Mouse (Mus musculus): Measurements from ENCODE around the gene Olfr855. TPM values are rescaled to one million over a fixed set of nuclear protein-coding genes. Genes with fewer than 3 reads are reported as not detected.
A peak's percentile ranks its signal among the peaks of the same experiment; 100 is the strongest.

The Olfr855 gene
- polyA plus RNA-seq (2015; fragmentation: Nextera tagmentation; extraction: Ambion mirVana): not detected in 2 replicates

DNA sequence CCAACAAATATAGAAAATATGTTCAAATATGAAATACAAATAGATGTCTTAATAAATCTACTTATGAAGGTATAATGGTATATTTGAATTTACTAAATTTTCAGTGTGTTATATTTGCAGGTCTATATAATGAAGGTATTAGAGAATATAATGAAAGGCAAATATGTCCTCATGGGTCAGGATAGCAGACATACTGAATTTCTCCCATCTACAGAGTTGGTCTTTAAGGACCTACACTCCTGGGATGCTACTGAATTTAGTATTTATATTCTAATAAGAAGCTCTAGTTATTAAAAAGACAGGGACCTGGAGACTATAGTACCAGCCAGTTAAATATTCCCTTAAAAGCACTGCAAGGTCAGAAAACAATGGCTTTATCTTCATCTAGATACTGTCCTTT lies at the start of gene Olfr855:
Gene Olfr855 (plus strand): TSS at position 301 of the 400 bp plus-strand sequence.
- Histone ChIP-seq H3K4me2 (no peak within 1 kb of the TSS), H3K4me3 (no peak within 1 kb of the TSS), H3K9ac (no peak within 1 kb of the TSS), H3K36me3 (no peaks in the 10 kb centered on the region), H3K9me3 (peaks cover 7% of the 10 kb centered on the region; the same call in 1 of the 2 replicates), H3K27ac (replicated peaks) (no peak within 1 kb of the TSS), H3K4me1 (no peaks in the 10 kb centered on the region), H3K27me3 (replicated peaks) (no peaks in the 10 kb centered on the region)
- no peak for ATAC-seq (ENCODE audit: extremely low read depth, insufficient number of reproducible peaks, low FRiP score, low TSS enrichment)

DNA sequence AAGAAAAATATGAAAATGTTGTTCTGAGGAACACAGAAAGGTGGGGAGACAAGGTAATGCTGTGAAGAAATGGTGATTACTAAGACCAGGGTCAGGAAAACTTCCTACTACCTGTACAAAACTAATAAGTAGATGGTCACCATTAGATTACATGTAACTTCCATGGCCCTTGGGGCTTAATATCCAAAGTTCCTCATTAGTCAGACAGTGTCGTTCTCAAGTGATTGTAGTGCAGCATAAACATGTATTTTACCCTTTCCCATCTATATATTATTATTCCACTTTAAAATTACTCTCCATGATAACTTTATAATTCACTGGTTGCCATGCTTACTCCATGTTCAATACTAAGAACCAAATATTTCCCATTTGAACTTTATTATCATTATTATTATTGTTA lies 41.4 kb upstream of the Olfr855 start, which contains the start of gene Olfr853:
Gene Olfr853 (minus strand): TSS at position 101 of the 400 bp plus-strand sequence.
- Histone ChIP-seq H3K9me3 (peaks cover 6% of the 10 kb centered on the region), H3K36me3 (no peaks in the 10 kb centered on the region), H3K27ac (replicated peaks) (no peak within 1 kb of the TSS), H3K4me2 (no peak within 1 kb of the TSS), H3K9ac (no peak within 1 kb of the TSS), H3K27me3 (replicated peaks) (no peaks in the 10 kb centered on the region), H3K4me3 (no peak within 1 kb of the TSS), H3K4me1 (no peaks in the 10 kb centered on the region)
- WGBS: 70% methylated on average over 1 of the region's 1 CpGs
- no peak for ATAC-seq (ENCODE audit: extremely low read depth, insufficient number of reproducible peaks, low FRiP score, low TSS enrichment)

GRCm38 (mm10) chr9:19567282-19567681 lies 15.1 kb upstream of the Olfr855 start, which contains the start of gene Olfr854:
Gene Olfr854, minus strand, starts transcription at chr9:19567382.
- no peak for ATAC-seq (ENCODE audit: extremely low read depth, insufficient number of reproducible peaks, low FRiP score, low TSS enrichment)
- Histone ChIP-seq H3K4me3 (no peak within 1 kb of the TSS), H3K9ac (no peak within 1 kb of the TSS), H3K27ac (replicated peaks) (no peak within 1 kb of the TSS), H3K36me3 (no peaks in the 10 kb centered on the region), H3K4me2 (no peak within 1 kb of the TSS), H3K27me3 (replicated peaks) (no peaks in the 10 kb centered on the region), H3K9me3 (0 out of 2 replicates have a peak, but pooled peaks cover 6% of the 10 kb centered on the region), H3K4me1 (no peaks in the 10 kb centered on the region)
- WGBS: 46% methylated on average over 1 of the region's 1 CpGs

DNA sequence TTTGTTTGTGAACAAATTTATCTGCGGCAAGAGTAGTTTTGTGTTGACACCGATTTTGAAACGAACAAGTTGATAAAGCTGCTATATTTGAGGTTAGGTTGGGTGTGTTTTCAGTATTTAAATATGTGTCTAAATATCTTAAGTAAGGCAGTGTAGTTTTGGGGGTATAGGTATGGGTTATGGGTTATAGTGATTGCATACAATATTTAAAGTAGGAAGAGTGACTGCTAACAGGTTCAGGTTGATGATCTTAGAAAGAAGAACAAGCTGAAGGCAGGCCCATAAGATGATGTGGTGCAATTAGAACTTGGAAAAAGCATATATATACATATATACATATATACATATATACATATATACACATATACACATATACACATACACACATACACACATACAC lies 38.9 kb downstream of the Olfr855 start:
- Histone ChIP-seq H3K9me3 (no peaks in the 10 kb centered on the region), H3K4me2 (no peak overlapping the region), H3K4me1 (no peaks in the 10 kb centered on the region), H3K27me3 (replicated peaks) (no peaks in the 10 kb centered on the region), H3K27ac (replicated peaks) (no peak overlapping the region), H3K4me3 (no peak overlapping the region), H3K9ac (no peak overlapping the region), H3K36me3 (peaks cover 18% of the 10 kb centered on the region)
- no peak for ATAC-seq (ENCODE audit: extremely low read depth, insufficient number of reproducible peaks, low FRiP score, low TSS enrichment)
- WGBS: 95% methylated on average over 3 of the region's 3 CpGs

DNA sequence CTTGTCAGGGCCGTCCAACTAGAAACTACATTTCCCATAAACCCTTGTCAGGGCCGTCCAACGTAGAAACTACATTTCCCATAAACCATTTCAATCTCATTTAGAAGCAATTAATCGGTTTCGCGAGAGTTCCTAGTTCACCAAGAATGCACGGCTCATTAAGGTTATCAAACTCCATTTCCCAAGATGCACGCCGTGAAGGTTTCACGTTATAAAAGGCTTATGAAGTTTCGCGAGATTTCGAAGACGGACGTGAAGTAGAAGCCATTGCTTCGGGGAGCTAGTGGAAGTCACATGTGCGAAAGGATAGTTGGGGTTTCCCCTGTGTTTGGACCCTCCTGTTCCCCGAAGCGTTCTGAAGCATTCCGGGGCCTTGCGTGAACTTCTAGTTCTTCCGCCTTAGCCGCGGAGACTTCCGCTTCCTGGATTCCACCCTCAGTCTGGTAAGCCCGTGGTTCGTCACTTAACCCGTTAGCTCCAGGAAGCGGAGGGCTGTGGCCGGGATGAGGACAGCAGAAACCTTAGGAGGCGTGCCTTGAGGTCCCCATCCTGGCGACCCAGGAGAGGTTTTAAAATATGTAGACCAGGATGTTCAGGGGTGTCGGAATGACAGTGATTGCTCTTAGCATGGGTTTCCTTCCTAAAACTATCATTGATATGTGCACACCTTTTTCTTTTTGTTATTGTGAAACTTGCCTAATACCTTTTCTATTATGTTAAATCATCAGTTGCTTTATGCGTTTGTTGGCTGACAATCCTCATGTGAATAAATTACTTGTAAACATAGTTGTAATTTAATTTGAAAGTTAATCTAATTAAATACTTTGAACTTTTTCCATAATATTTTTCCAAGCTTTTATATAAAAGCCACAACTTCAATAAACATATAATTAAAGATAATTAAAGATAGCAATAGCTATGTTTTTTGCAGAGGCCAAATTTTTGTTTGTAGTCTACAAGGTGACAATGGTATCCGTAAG lies 39.7 kb downstream of the Olfr855 start, which contains the start of gene Zfp317:
Gene Zfp317 (plus strand): TSS at position 260 of the 980 bp plus-strand sequence.
- ATAC-seq (ENCODE audit: extremely low read depth, insufficient number of reproducible peaks, low FRiP score, low TSS enrichment): peak; percentile 87
- 2% methylated on average over 35 of the region's 35 CpGs for WGBS
- no peaks in the 10 kb centered on the region for H3K9me3 ChIP-seq
- H3K36me3 ChIP-seq: peaks cover 20% of the 10 kb centered on the region
- H3K4me2 ChIP-seq: peak within 1 kb of the TSS; percentile 68
- H3K4me1 ChIP-seq: no peaks in the 10 kb centered on the region
- peak within 1 kb of the TSS; percentile 73 for H3K4me3 ChIP-seq
- peak within 1 kb of the TSS; percentile 89 for H3K27ac ChIP-seq (replicated peaks)
- H3K9ac ChIP-seq: peak within 1 kb of the TSS; percentile 85
- no peaks in the 10 kb centered on the region for H3K27me3 ChIP-seq (replicated peaks)

GRCm38 (mm10) chr9:19629574-19629973 lies 47.2 kb downstream of the Olfr855 start:
- Histone ChIP-seq H3K27ac (replicated peaks) (no peak overlapping the region), H3K36me3 (peaks cover 36% of the 10 kb centered on the region), H3K9me3 (no peaks in the 10 kb centered on the region), H3K27me3 (replicated peaks) (no peaks in the 10 kb centered on the region), H3K4me3 (no peak overlapping the region), H3K9ac (no peak overlapping the region), H3K4me2 (no peak overlapping the region), H3K4me1 (no peaks in the 10 kb centered on the region)
- ATAC-seq (ENCODE audit: extremely low read depth, insufficient number of reproducible peaks, low FRiP score, low TSS enrichment): no peak

Other genes starting within 250 kb of the Olfr855 start
- not detected in 2 replicates for gene Olfr845, start 246.2 kb upstream of the Olfr855 start, polyA plus RNA-seq (2015; fragmentation: Nextera tagmentation; extraction: Ambion mirVana)
- gene Olfr846, start 218.6 kb upstream of the Olfr855 start, polyA plus RNA-seq (2015; fragmentation: Nextera tagmentation; extraction: Ambion mirVana): not detected in 2 replicates
- gene Olfr847, start 203.9 kb upstream of the Olfr855 start, polyA plus RNA-seq (2015; fragmentation: Nextera tagmentation; extraction: Ambion mirVana): not detected in 2 replicates
- not detected in 2 replicates for gene Olfr849, start 142.4 kb upstream of the Olfr855 start, polyA plus RNA-seq (2015; fragmentation: Nextera tagmentation; extraction: Ambion mirVana)
- not detected in 2 replicates for gene Olfr850, start 104.4 kb upstream of the Olfr855 start, polyA plus RNA-seq (2015; fragmentation: Nextera tagmentation; extraction: Ambion mirVana)
- not detected in 2 replicates for gene Olfr851, start 89.3 kb upstream of the Olfr855 start, polyA plus RNA-seq (2015; fragmentation: Nextera tagmentation; extraction: Ambion mirVana)
- not detected in 2 replicates for gene Olfr853, start 41.5 kb upstream of the Olfr855 start, polyA plus RNA-seq (2015; fragmentation: Nextera tagmentation; extraction: Ambion mirVana)
- gene Olfr854, start 15.2 kb upstream of the Olfr855 start, polyA plus RNA-seq (2015; fragmentation: Nextera tagmentation; extraction: Ambion mirVana): not detected in 2 replicates
- gene Zfp317, start 39.5 kb downstream of the Olfr855 start, polyA plus RNA-seq (2015; fragmentation: Nextera tagmentation; extraction: Ambion mirVana): 17.9 and 18.8 TPM in 2 replicates
- gene Olfr857, start 126.8 kb downstream of the Olfr855 start, polyA plus RNA-seq (2015; fragmentation: Nextera tagmentation; extraction: Ambion mirVana): not detected in 2 replicates
- gene Olfr58, start 197.7 kb downstream of the Olfr855 start, polyA plus RNA-seq (2015; fragmentation: Nextera tagmentation; extraction: Ambion mirVana): not detected in 2 replicates
- not detected in 2 replicates for gene Olfr859, start 222.3 kb downstream of the Olfr855 start, polyA plus RNA-seq (2015; fragmentation: Nextera tagmentation; extraction: Ambion mirVana)